Mouse (Mus musculus): Measurements from ENCODE around the gene Myzap. TPM values are rescaled to one million over a fixed set of nuclear protein-coding genes. Genes with fewer than 3 reads are reported as not detected.
"Not testable (repeated sequence)": the region's sequence is repeated elsewhere in the genome, so short reads cannot be mapped to it uniquely, and the experiment has no call there.

Myzap gene
- polyA plus RNA-seq, 1 experiment = 8.7 TPM

DNA sequence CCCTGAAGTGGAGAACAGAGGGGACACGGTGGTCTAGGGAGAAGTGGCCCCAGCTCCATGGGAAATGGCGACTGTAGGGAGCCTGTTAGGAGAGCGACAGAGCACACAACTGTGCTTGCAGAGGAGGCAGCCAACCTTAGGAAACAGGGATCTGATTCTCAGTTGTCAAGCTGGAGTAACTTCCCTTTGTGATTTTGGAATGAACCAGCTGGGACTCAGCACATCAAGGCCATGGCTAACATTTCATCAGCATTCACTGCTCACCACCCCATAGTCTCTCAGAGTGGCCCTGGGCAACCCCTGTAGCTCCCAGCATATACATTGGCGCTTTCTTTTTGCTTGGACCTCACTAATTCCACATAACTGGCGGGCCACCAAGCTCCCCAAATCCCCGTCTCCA is 33.8 kb upstream of the Myzap start:
- TF ChIP-seq CTCF (IDR thresholded peaks at IDR 0.05; ENCODE audit: control insufficient read depth, insufficient read depth, low read length) (no peak), POLR2A (IDR thresholded peaks at IDR 0.05; ENCODE audit: borderline replicate concordance, control insufficient read depth, low read depth, low read length) (no peak)
- Histone ChIP-seq H3K4me3 (replicated peaks; ENCODE audit: control insufficient read depth, low read depth, low read length) (no peak overlapping the region), H3K4me1 (ENCODE audit: control insufficient read depth, insufficient read depth, low read length) (no peaks in the 10 kb centered on the region), H3K27ac (ENCODE audit: control insufficient read depth, insufficient read depth, low read depth, low read length, poor library complexity) (no peak overlapping the region)
- 73% methylated on average over 6 of the region's 6 CpGs for WGBS

DNA sequence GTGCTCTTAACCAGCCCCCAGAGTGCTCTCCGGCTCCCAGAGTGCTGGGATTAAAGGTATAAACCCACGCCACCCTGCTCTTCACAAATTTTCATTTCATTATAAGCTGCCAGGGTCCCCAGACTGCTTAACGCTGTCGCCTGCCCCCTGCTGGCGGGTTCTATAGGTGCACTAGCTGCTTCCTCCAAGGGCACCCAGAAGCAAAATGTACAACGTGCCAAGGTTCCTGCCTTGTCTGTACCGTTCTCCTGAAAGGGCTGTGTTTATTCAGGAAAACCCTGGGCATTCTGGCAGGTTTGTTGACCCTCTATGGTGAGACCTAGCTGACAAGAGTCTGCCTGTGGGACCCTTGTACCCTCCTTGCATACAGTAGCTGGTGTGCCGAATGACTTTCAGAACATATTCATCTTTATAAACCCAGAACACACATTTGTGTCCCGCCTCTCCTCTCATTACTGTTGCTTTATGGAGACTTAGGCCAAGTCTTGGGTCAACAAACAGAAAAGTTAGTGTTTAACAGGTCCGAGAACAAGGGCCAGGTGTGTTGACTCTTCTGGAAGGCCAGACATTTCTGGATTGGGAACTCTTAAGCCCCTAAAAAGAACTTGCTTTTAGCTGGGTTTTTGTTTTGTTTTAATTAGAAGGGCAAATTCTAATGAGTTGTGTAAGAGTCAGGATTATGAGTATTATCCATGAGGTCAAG is 32.8 kb upstream of the Myzap start:
- Histone ChIP-seq H3K27ac (ENCODE audit: control insufficient read depth, insufficient read depth, low read depth, low read length, poor library complexity) (no peak overlapping the region), H3K4me1 (ENCODE audit: control insufficient read depth, insufficient read depth, low read length) (no peaks in the 10 kb centered on the region), H3K4me3 (replicated peaks; ENCODE audit: control insufficient read depth, low read depth, low read length) (no peak overlapping the region)
- 32% methylated on average over 10 of the region's 10 CpGs for WGBS
- TF ChIP-seq CTCF (IDR thresholded peaks at IDR 0.05; ENCODE audit: control insufficient read depth, insufficient read depth, low read length) (peak; percentile 66; the same call in 1 of the 2 replicates), POLR2A (IDR thresholded peaks at IDR 0.05; ENCODE audit: borderline replicate concordance, control insufficient read depth, low read depth, low read length) (no peak)

DNA sequence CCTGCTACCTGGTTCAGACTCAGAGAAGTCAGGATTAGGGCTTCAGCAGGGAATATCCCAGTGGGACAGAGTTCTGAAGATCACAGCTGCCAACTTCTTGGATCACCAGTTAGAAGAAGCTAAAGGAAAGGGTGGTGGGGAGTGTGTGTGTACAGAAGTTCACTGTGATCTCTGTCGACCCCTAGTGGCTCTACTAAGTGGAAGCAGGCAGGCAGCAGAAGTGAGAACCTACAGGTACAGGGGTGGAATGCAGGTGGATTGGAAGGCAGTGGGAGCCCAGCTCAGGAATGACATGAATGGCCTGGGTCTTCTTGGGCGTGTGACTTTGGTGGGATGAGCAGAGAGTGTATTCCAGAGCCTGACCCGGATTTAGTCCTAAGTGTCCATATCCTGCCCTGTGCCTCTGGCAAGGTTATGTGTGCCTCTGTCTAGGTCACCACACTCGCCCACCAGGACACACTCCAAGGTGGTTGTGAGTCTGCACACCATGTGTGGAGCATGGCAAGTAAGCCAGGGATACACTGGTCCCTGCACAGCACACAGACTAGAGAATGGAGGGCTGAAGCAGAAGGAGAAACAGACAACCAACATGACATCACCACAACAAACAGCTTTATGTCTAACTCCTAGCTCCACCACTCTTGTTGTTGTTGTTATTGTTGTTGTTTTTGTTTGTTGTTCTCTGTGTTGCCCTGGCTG is 31.9 kb upstream of the Myzap start:
- WGBS = 42% methylated on average over 4 of the region's 4 CpGs
- Histone ChIP-seq H3K4me3 (replicated peaks; ENCODE audit: control insufficient read depth, low read depth, low read length) (no peak overlapping the region), H3K27ac (ENCODE audit: control insufficient read depth, insufficient read depth, low read depth, low read length, poor library complexity) (no peak overlapping the region)

DNA sequence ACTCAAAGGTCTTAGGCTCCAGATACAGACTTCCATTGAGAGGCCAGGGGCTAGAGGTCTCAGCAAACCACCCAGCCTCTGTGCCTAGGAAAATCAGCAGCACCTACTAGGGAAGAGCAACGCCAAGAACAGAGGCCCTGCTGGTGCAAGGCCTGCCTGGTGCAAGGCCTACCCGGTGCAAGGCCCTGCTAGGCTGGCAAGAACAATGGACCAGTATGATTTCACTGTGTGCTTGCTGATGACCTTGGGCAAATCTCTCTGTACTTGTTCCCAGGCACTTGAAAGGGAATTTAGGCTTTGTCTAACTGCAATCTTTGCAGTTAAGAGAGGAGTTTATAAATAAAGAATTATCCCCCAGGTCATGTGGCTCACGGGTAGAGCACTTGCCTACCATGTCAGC is 30.4 kb upstream of the Myzap start:
- WGBS = 71% methylated on average over 3 of the region's 3 CpGs
- H3K4me3 ChIP-seq (replicated peaks; ENCODE audit: control insufficient read depth, low read depth, low read length) = no peak overlapping the region
- no peak overlapping the region for H3K27ac ChIP-seq (ENCODE audit: control insufficient read depth, insufficient read depth, low read depth, low read length, poor library complexity)
- no peak for TF ChIP-seq POLR2A (IDR thresholded peaks at IDR 0.05; ENCODE audit: borderline replicate concordance, control insufficient read depth, low read depth, low read length)
- no peak for TF ChIP-seq CTCF (IDR thresholded peaks at IDR 0.05; ENCODE audit: control insufficient read depth, insufficient read depth, low read length)
- H3K4me1 ChIP-seq (ENCODE audit: control insufficient read depth, insufficient read depth, low read length) = no peaks in the 10 kb centered on the region

More for the DNA sequence above, 31.9 kb upstream of the Myzap start:
- H3K4me1 ChIP-seq (ENCODE audit: control insufficient read depth, insufficient read depth, low read length) = no peaks in the 10 kb centered on the region
- TF ChIP-seq CTCF (IDR thresholded peaks at IDR 0.05; ENCODE audit: control insufficient read depth, insufficient read depth, low read length) (peak; percentile 70), POLR2A (IDR thresholded peaks at IDR 0.05; ENCODE audit: borderline replicate concordance, control insufficient read depth, low read depth, low read length) (no peak)

DNA sequence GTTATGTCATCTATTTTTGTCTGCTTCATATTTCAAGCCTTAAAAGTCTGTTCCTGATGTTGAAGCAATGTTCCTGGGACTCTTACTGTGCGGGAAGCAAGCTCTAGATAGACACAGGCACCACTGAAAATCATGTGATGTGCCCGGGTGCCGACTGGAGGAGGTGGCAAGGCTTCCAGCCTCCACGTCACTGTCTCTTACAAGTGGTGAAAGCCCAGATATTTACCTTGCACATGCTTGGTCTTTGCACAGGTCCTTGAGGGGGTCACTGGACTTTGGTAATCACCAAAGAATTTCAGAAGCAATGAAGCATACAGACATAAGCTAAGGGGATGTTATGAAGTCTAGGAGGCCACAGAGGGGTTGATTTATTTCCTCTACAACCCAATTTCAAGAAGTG is 29.8 kb upstream of the Myzap start:
- Histone ChIP-seq H3K4me1 (ENCODE audit: control insufficient read depth, insufficient read depth, low read length) (no peaks in the 10 kb centered on the region), H3K27ac (ENCODE audit: control insufficient read depth, insufficient read depth, low read depth, low read length, poor library complexity) (no peak overlapping the region), H3K4me3 (replicated peaks; ENCODE audit: control insufficient read depth, low read depth, low read length) (no peak overlapping the region)
- TF ChIP-seq CTCF (IDR thresholded peaks at IDR 0.05; ENCODE audit: control insufficient read depth, insufficient read depth, low read length) = no peak
- TF ChIP-seq POLR2A (IDR thresholded peaks at IDR 0.05; ENCODE audit: borderline replicate concordance, control insufficient read depth, low read depth, low read length) = no peak
- 76% methylated on average over 4 of the region's 4 CpGs for WGBS

DNA sequence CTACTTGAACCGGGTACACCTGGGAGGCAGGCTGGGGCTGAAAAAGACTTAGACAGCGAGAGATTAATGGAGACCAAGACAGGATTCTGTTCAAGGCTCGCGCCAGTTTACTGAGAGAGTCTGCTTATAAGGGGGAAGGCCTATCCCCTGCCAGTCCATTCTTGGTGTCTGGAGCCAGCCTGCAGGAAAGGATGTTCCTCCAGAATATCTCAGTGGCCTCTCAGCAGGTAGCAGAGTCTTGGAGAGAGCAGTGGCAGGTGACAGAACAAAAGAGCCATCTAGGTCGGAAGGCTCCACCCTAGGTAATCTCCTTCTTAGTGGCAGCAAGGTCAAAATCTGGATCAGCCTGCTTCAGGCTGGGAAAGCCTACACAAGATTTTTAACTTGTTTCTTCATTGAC is 28.0 kb upstream of the Myzap start:
- 84% methylated on average over 5 of the region's 5 CpGs for WGBS
- H3K27ac ChIP-seq (ENCODE audit: control insufficient read depth, insufficient read depth, low read depth, low read length, poor library complexity); H3K4me3 ChIP-seq (replicated peaks; ENCODE audit: control insufficient read depth, low read depth, low read length); H3K4me1 ChIP-seq (ENCODE audit: control insufficient read depth, insufficient read depth, low read length): not testable (repeated sequence)

DNA sequence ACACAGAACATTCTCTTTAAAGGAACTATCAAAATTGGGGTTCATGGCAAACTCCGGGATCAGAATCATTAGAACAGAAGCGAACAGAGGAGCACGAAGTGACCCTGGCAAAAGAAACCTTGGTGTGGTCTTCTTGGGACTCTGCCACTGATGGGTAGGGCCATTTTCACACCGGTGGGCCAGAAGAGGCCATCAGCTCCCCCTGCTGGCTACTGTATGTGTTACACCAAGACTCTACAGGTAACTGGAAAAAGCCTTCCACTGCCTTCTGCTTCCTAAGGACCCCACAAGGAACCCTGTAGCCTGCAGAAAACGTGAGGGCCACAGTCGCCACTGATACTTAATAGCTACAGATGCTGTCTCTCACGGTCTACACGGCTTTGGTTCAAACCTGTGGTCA is 25.2 kb upstream of the Myzap start:
- 51% methylated on average over 8 of the region's 8 CpGs for WGBS
- no peak overlapping the region for H3K4me3 ChIP-seq (replicated peaks; ENCODE audit: control insufficient read depth, low read depth, low read length)
- H3K27ac ChIP-seq (ENCODE audit: control insufficient read depth, insufficient read depth, low read depth, low read length, poor library complexity) = no peak overlapping the region
- TF ChIP-seq CTCF (IDR thresholded peaks at IDR 0.05; ENCODE audit: control insufficient read depth, insufficient read depth, low read length) (peak; percentile 66; the same call in 1 of the 2 replicates), POLR2A (IDR thresholded peaks at IDR 0.05; ENCODE audit: borderline replicate concordance, control insufficient read depth, low read depth, low read length) (no peak)
- no peaks in the 10 kb centered on the region for H3K4me1 ChIP-seq (ENCODE audit: control insufficient read depth, insufficient read depth, low read length)

DNA sequence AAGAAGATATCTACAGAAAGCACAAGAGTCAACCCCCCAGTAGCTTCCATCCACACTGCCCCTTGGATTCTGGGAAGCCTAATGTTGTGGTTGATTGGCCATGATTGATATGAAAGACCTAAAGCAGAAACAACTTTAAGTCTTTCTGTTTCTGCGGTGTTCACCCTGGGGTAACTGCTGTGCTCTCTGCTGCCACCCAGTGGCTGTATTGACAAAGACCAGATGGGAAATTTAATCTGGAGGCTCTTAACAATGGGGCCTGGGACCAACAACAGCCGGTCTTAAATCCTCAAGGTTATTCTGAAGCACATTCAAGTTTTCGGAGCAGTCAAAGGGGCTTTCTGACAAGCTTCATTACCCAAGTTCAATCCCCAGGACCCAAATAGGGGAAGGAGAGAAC is 24.0 kb upstream of the Myzap start:
- WGBS = 9% methylated on average over 3 of the region's 3 CpGs

More for the DNA sequence above, 24.0 kb upstream of the Myzap start:
- H3K4me1 ChIP-seq (ENCODE audit: control insufficient read depth, insufficient read depth, low read length) = no peaks in the 10 kb centered on the region
- no peak for TF ChIP-seq POLR2A (IDR thresholded peaks at IDR 0.05; ENCODE audit: borderline replicate concordance, control insufficient read depth, low read depth, low read length)
- TF ChIP-seq CTCF (IDR thresholded peaks at IDR 0.05; ENCODE audit: control insufficient read depth, insufficient read depth, low read length) = peak; percentile 84
- no peak overlapping the region for H3K27ac ChIP-seq (ENCODE audit: control insufficient read depth, insufficient read depth, low read depth, low read length, poor library complexity)
- H3K4me3 ChIP-seq (replicated peaks; ENCODE audit: control insufficient read depth, low read depth, low read length) = no peak overlapping the region

Measured in bone marrow, adult 2 months (tissue).